In the genomic region with DNA sequence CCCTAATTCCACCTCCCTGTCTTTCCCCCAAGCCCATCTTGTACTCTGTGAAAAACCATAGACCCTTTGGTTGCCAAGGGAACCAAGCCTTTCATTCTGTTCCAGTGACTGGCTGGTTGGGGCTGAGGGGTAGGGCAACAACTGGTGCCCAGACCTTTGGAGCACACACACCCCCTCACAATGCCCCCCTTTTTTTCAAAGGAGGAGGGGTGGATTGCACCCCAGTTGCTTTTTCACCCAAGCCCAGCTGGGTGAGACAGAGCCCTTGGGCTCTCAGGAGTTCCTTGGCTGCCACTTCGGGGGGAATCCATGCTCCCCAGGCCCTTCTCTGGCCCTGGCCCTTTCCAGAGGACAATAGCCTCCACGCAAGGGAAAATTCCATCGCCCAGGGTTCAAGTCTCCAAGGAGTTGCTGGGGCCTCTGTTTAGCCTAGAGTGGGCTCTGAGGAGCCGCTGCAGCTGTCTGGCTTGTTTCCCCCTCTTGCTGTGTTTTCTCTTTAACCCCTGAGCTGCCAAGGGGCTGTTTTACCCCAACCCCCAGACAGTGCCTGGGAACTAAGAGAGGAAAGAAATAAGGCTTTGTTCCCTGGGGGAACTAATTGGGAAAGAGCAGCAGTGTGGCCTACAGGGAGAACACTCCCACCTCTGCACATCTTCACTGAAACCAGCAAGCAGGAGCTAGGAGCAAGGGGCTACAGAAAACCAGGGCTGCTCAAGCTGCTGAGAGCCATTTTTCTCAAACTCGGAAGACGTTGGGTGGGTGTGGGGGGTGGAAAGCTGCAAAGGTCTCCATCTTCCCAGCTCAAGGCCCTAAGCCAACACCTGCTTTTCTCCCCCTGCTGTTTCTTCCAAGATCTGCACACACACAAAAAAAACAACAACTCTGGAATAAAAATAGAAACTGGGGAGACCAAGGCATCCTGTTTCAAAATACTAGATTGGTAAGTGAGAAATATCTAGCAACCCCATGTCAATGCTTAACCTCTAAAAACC, we compare ENCODE assay signal across 8 mouse cellular contexts. TPM values are rescaled to one million over a fixed set of nuclear protein-coding genes. Genes with fewer than 3 reads are reported as not detected.
A peak's percentile ranks its signal among the peaks of the same experiment; 100 is the strongest.
DNase-seq lines count a peak whose midpoint lies in the region; ATAC-seq lines count a peak whose summit lies in the region.

No protein-coding gene starts in this region.

- H3K36me3 ChIP-seq in forebrain, embryonic 16.5 days (ENCODE audit: control insufficient read depth, insufficient read depth) = no peaks in the 10 kb centered on the region
- H3K36me3 ChIP-seq in hindbrain, embryonic 13.5 days = no peaks in the 10 kb centered on the region
- no peaks in the 10 kb centered on the region for H3K36me3 ChIP-seq in limb, embryonic 10.5 days

- H3K27me3 ChIP-seq in forebrain, embryonic 16.5 days (replicated peaks; ENCODE audit: control insufficient read depth, insufficient read depth, low read length) = no peaks in the 10 kb centered on the region
- H3K27me3 ChIP-seq in hindbrain, embryonic 13.5 days = no peaks in the 10 kb centered on the region
- no peaks in the 10 kb centered on the region for H3K27me3 ChIP-seq in limb, embryonic 10.5 days (ENCODE audit: low read depth, poor library complexity, severe bottlenecking)

- peak overlapping the region; percentile 88 for H3K27ac ChIP-seq in forebrain, embryonic 16.5 days (ENCODE audit: low read length)
- peak overlapping the region; percentile 81 for H3K27ac ChIP-seq in hindbrain, embryonic 13.5 days
- peak overlapping the region; percentile 96 for H3K27ac ChIP-seq in limb, embryonic 10.5 days

- H3K4me2 ChIP-seq in forebrain, embryonic 16.5 days (ENCODE audit: low read length) = no peak overlapping the region; the same call in none of the 2 replicates
- H3K4me2 ChIP-seq in hindbrain, embryonic 13.5 days = peak overlapping the region; percentile 6

- H3K4me1 ChIP-seq in forebrain, embryonic 16.5 days (replicated peaks; ENCODE audit: control insufficient read depth, insufficient read depth, low read length) = peaks cover 33% of the 10 kb centered on the region
- peaks cover 52% of the 10 kb centered on the region for H3K4me1 ChIP-seq in hindbrain, embryonic 13.5 days (replicated peaks)
- peaks cover 61% of the 10 kb centered on the region for H3K4me1 ChIP-seq in limb, embryonic 10.5 days

- 2% methylated on average over 6 of the region's 6 CpGs for WGBS in forebrain, embryonic 16.5 days
- 3% methylated on average over 6 of the region's 6 CpGs for WGBS in hindbrain, embryonic 13.5 days
- WGBS in limb, embryonic 10.5 days = 9% methylated on average over 6 of the region's 6 CpGs

- H3K4me3 ChIP-seq in forebrain, embryonic 16.5 days (replicated peaks; ENCODE audit: low read length) = no peak overlapping the region
- no peak overlapping the region for H3K4me3 ChIP-seq in hindbrain, embryonic 13.5 days
- H3K4me3 ChIP-seq in limb, embryonic 10.5 days = peak overlapping the region; percentile 22

- H3K9ac ChIP-seq in forebrain, embryonic 16.5 days (replicated peaks; ENCODE audit: low read depth, low read length) = peak overlapping the region; percentile 14; the same call in 1 of the 2 replicates
- peak overlapping the region; percentile 51 for H3K9ac ChIP-seq in hindbrain, embryonic 13.5 days

- DNase-seq in ZHBTc4 (ENCODE audit: low read depth, low spot score) = peak; percentile 42
- peak; percentile 6 to 20 for DNase-seq in cerebellum, adult 18-20 months
- DNase-seq in limb, embryonic 10.5 days (ENCODE audit: low spot score) = peak; percentile 68
- DNase-seq in right cerebral cortex, adult 18-20 months = peak; percentile 50
- no peak for DNase-seq in spleen, postnatal 36 days (ENCODE audit: low spot score in 2 of 2)

- H3K9me3 ChIP-seq in forebrain, embryonic 16.5 days (ENCODE audit: control insufficient read depth, low read length) = no peaks in the 10 kb centered on the region
- H3K9me3 ChIP-seq in hindbrain, embryonic 13.5 days = no peaks in the 10 kb centered on the region
- H3K9me3 ChIP-seq in limb, embryonic 10.5 days (replicated peaks) = no peaks in the 10 kb centered on the region

- peak; percentile 91 for ATAC-seq in forebrain, embryonic 16.5 days
- ATAC-seq in hindbrain, embryonic 13.5 days (ENCODE audit: low FRiP score) = peak; percentile 95
- ATAC-seq in megakaryocyte-erythroid progenitor cell, adult 5-6 weeks (replicated peaks; ENCODE audit: low FRiP score, low TSS enrichment, poor library complexity, severe bottlenecking) = no peak

RNA-seq across cellular contexts. Expression of a gene that starts 50.1 kb away (rescaled TPM):
- 22.6 and 26.7 TPM in 2 replicates for polyA plus RNA-seq in forebrain, embryonic 16.5 days (2015; fragmentation: Nextera tagmentation; extraction: Ambion mirVana)
- 44.6 and 53.1 TPM in 2 replicates for polyA plus RNA-seq in hindbrain, embryonic 13.5 days (2015; fragmentation: Nextera tagmentation; extraction: Ambion mirVana)
- 88.4 and 96.4 TPM in 2 replicates for polyA plus RNA-seq in limb, embryonic 10.5 days (2016; fragmentation: Nextera tagmentation; extraction: Ambion mirVana)
- 76.1 and 121 TPM in 2 replicates for total RNA-seq in megakaryocyte-erythroid progenitor cell, adult 5-6 weeks (2014; fragmentation: Nextera tagmentation)
- 12.4 and 18.5 TPM in 2 replicates for total RNA-seq in megakaryocyte-erythroid progenitor cell, adult 5-6 weeks (2017)

Comparison
In these comparisons a context has a peak if more than half of its experiments do, and no peak if none do; other contexts are left out.
1. DNase-seq: peak in ZHBTc4 (single experiment), cerebellum, adult 18-20 months (2 of 2), limb, embryonic 10.5 days (single experiment) and right cerebral cortex, adult 18-20 months (single experiment); none in spleen, postnatal 36 days (0 of 2).
2. Peak in every context shown above with its lines, with median percentiles within 50 percentile points of each other: H3K27ac ChIP-seq.